Mouse (Mus musculus): ENCODE measurements around the gene Pgbd1. TPM values are rescaled to one million over a fixed set of nuclear protein-coding genes. Genes with fewer than 3 reads are reported as not detected.

The Pgbd1 gene
- polyA plus RNA-seq, 1 experiment = 2.2 TPM

DNA sequence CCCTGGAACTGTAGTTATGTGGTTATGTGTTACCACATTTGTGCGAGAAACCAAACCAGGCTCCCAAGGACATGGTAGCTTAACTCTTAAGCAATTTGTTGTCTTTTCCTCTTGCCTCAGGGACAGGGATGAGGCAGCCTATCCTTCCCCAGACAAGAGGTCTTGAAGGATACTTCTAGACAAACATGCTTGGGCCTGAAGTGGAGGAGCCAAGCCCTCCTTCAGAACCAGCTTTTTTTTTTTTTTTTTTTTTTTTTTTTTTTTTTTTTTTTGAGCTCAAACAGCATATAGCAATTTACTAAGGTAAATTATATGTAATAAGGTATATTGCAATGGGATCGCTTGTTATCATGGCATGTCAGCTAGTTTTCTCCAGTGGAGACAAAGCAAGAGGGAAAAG, 25.1 kb downstream of the Pgbd1 start:
- no peak for DNase-seq (ENCODE audit: low spot score)

GRCm38 (mm10) chr13:21415266-21415665, 25.6 kb downstream of the Pgbd1 start:
- no peak for DNase-seq (ENCODE audit: low spot score)

DNA sequence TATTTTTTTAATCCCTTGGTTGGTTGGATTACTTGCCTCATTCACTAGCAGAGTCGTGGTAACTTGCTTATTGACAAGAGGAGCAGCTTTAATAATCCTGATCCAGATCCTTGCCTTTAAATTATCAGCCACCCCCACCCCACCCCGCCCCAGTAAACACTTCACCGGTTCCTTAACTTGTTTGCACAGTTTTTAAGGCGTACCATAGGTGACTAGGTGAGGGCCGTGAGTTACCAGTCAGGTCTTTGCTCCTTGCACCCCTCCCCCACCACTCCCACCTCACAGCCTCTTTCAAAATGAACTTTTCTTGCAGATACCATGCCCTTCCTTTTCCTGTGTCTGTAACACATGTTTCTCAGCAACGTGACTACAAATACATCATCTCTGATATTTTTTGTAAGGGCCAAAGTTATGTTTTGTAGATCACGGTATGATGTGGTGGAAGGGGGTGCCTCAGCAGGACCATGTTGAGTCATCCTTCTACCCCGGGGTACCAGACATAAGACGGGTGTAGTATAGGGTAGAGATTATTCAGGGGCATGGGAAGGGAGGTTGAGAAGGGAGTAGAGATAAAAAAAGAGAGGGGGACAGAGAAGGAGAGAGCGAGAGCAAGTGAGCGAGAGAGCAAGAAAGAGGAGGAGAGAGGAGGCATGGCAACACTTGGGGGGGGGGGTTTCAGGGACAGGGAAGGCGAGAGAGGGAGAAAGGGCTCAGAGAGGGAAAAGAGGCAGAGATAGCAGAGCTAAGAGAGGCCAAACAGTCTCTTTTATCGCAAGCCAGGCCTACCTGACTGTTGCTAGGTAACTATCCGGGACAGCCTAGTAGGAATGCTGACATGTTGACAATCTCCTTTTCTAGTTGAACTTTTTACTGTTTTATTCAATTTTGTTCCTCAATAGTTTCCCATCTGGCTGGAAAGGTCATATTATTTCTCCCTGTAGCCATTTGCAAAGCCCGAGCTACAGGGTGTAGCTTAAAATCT, 26.3 kb downstream of the Pgbd1 start:
- no peak for DNase-seq (ENCODE audit: low spot score)

- DNase-seq (ENCODE audit: low spot score) = no peak
Observed at GRCm38 (mm10) chr13:21408805-21409459, 31.9 kb downstream of the Pgbd1 start.

- peak; percentile 48 for DNase-seq (ENCODE audit: low spot score)
Observed at GRCm38 (mm10) chr13:21407969-21408804, 32.7 kb downstream of the Pgbd1 start.

DNA sequence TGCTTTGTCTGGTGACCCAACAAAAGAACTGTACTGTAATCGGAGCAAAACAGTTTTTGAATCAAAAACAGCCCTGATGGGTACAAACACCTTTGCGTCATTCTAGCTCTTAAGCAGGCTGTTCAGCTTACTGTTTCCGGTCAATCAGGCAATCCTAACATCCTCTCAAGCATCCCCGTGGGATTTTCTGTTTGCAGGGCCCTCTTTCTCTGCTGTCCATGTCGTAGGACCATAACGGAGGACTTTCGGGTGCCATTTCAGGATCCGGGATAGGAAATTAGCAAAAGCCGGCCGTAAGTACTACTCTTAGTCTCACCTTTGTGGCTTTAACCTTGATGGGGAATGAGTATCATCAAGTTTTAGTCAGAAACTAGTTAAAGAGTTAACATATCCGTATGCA, 33.5 kb downstream of the Pgbd1 start:
- no peak for DNase-seq (ENCODE audit: low spot score)

DNA sequence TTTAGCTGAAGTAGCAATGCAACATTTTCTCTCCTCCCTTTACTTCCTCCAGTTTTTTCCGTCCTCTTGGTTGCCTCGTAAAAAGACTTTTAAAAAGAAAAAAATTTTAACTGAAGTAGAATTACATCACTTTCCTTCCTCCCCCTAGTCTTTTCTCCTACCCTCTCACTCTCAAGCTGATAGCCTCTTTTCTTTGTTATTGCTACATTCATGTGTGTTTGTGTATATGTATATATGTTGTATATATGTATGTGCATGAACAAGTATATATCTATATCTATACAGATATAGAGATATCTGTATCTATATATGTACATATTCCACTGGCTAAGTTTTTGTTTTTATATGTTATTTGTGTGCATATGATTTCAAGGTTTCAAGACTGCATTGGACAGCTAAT, 38.0 kb downstream of the Pgbd1 start:
- DNase-seq (ENCODE audit: low spot score) = no peak

DNA sequence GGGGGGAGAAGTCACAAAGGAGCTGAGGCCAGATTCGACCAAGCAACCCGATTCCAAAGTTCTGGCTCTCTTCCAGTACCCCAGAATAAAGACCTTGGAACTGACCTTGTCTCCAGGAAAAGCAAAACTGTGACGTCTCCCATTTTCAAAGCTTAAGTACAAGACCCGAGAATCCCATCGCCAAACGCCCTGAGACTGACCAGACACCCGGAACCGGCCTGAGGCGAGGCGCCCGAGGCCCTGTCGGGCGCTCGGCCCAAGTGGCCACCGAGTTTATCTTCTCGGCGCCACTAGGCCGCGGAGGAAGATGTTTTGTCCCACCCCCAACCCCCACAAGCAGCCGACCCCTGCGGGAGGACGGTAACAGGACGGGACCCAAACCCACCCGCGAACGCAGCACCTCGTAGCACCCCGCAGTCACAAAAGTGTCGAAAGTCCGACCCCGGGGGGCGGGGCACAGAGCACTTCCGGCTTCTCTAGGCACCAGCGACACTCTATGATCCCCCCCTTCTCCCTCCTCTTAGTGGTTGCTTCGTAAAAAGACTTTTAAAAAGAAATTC, 38.5 kb downstream of the Pgbd1 start, which contains the start of gene Zkscan3:
Zkscan3 (minus strand) TSS at position 469 of the 560 bp plus-strand sequence.
- peak; percentile 75 for DNase-seq (ENCODE audit: low spot score)

- DNase-seq (ENCODE audit: low spot score) = no peak
Observed at GRCm38 (mm10) chr13:21401636-21402286, 39.1 kb downstream of the Pgbd1 start.

DNA sequence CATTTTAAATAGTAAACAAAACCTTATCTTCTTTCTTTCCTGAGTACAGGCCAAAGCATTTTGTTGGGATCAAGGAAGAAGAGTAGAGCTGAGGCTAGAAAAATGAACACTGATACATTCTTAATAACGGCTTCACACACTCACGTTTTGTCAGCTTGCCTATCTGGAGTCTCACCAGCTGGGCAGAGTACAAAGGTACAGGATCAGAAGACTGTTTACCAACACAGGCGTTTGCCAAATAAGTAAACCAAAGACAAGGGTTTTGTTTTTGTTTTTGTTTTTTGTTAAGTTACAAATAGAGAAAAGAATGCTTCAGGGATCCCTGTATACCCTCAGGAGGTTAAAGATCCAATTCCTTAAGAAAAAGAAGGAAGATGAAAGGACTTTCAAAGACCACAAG, 39.7 kb downstream of the Pgbd1 start:
- no peak for DNase-seq (ENCODE audit: low spot score)

DNA sequence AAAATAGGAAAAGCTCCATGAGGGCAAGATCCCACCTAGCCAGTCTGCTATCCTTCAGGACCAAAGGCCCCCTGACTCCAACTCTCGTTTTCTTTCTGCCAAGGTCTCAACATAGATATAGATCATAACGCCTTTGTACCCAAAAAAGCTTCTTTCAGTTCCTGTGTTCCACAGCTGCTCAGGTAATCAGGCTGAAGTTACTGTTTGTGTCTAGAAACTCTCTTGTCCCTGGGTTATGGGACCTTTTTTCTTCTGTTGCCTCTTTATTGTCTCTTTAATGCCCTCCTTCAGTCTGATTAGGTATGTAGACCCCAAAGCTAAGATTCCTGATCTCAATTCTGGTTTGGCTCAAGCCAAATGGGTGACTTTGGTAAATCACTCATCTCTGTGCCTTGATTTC, 43.4 kb downstream of the Pgbd1 start:
- DNase-seq (ENCODE audit: low spot score) = no peak

- peak; percentile 36 for DNase-seq (ENCODE audit: low spot score)
Observed at GRCm38 (mm10) chr13:21396048-21396447, 44.8 kb downstream of the Pgbd1 start.

- DNase-seq (ENCODE audit: low spot score) = no peak
Observed at GRCm38 (mm10) chr13:21395623-21396022, 45.2 kb downstream of the Pgbd1 start.

- no peak for DNase-seq (ENCODE audit: low spot score)
Observed at GRCm38 (mm10) chr13:21395211-21395610, 45.6 kb downstream of the Pgbd1 start.

DNA sequence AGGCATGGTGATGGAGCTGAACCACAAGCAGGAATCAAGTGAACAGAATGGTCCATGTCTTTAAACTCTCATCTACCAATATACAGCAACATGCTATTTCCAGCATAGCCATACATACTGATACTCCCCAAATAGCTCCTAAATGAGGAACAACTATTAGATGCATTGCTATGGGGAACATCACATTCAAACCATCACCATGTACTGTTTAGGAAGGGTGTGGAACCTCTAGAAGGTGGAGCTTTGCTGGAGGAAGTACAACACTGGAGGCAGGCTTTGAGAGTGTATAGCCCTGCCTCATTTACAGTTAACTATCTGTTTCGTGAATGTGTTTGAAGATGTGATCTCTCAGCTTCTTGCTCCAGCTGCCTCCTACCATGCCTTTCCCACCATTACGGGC, 63.1 kb downstream of the Pgbd1 start:
- DNase-seq (ENCODE audit: low spot score) = no peak

GRCm38 (mm10) chr13:21372700-21373099, 68.2 kb downstream of the Pgbd1 start:
- no peak for DNase-seq (ENCODE audit: low spot score)

Other genes with a start within 250 kb of the Pgbd1 start
- 0.10 TPM in 1 of 2 replicates, not detected in the other for gene Gpx5, start 148.3 kb downstream of the Pgbd1 start, polyA plus RNA-seq (2012; rRNA removed)
- not detected in 2 replicates for gene Gpx6, start 128.9 kb downstream of the Pgbd1 start, polyA plus RNA-seq (2012; rRNA removed)
- not detected in 2 replicates for gene Olfr1367, start 94.1 kb downstream of the Pgbd1 start, polyA plus RNA-seq (2012; rRNA removed)
- gene Zscan12, start 78.2 kb downstream of the Pgbd1 start, polyA plus RNA-seq (2012; rRNA removed) = 7.9 and 8.0 TPM in 2 replicates
- 56.6 and 76.3 TPM in 2 replicates for gene Zkscan3, start 38.3 kb downstream of the Pgbd1 start, polyA plus RNA-seq (2012; rRNA removed)
- 69.8 and 74.6 TPM in 2 replicates for gene Zscan26, start 12.7 kb upstream of the Pgbd1 start, polyA plus RNA-seq (2012; rRNA removed)
- 1.0 and 1.1 TPM in 2 replicates for gene Nkapl, start 27.5 kb upstream of the Pgbd1 start, polyA plus RNA-seq (2012; rRNA removed)
- gene Zkscan4, start 37.8 kb upstream of the Pgbd1 start, polyA plus RNA-seq (2012; rRNA removed) = 3.2 and 3.6 TPM in 2 replicates
- gene Gm10065, start 38.4 kb upstream of the Pgbd1 start, polyA plus RNA-seq (2012; rRNA removed) = not detected in 2 replicates
- gene AK157302, start 54.2 kb upstream of the Pgbd1 start, polyA plus RNA-seq (2012; rRNA removed) = 0.86 and 1.2 TPM in 2 replicates
- gene Gm11273, start 60.4 kb upstream of the Pgbd1 start, polyA plus RNA-seq (2012; rRNA removed) = 21.2 and 21.6 TPM in 2 replicates
- 8.4 and 8.6 TPM in 2 replicates for gene Zkscan8, start 90.1 kb upstream of the Pgbd1 start, polyA plus RNA-seq (2012; rRNA removed)
- not detected in 2 replicates for gene Olfr1366, start 101.8 kb upstream of the Pgbd1 start, polyA plus RNA-seq (2012; rRNA removed)
- gene Olfr1535, start 118.8 kb upstream of the Pgbd1 start, polyA plus RNA-seq (2012; rRNA removed) = not detected in 2 replicates
- not detected in 2 replicates for gene Olfr1364, start 140.7 kb upstream of the Pgbd1 start, polyA plus RNA-seq (2012; rRNA removed)
- gene Olfr1362, start 173.0 kb upstream of the Pgbd1 start, polyA plus RNA-seq (2012; rRNA removed) = not detected in 2 replicates
- gene Olfr11, start 201.5 kb upstream of the Pgbd1 start, polyA plus RNA-seq (2012; rRNA removed) = not detected in 2 replicates
- gene Olfr1361, start 222.3 kb upstream of the Pgbd1 start, polyA plus RNA-seq (2012; rRNA removed) = not detected in 2 replicates
- gene Olfr1360, start 236.3 kb upstream of the Pgbd1 start, polyA plus RNA-seq (2012; rRNA removed) = not detected in 2 replicates

All from urinary bladder, adult 2 months (tissue).